Mouse (Mus musculus) spleen, adult 2 months (tissue): ENCODE measurements around the gene Capn12. TPM values are rescaled to one million over a fixed set of nuclear protein-coding genes. Genes with fewer than 3 reads are reported as not detected.
"Not testable (repeated sequence)": the region's sequence is repeated elsewhere in the genome, so short reads cannot be mapped to it uniquely, and the experiment has no call there.

Experiments used
- DNase-seq, 2 experiments: peaks; one replicate each; pipeline versions ENCODE4 v3.0.0 to v3.0.0-alpha.2; 2012 to 2021; ENCODE audit warnings: low spot score in 2 of 2, low read depth in 1 of 2
- H3K27ac ChIP-seq: fragments of 200-500 bp; 2 replicates; pipeline ENCODE4 v1.5.1; 2012; ENCODE audit warnings: low read length, inconsistent platforms; ENCODE audit not compliant: insufficient read depth
- H3K27me3 ChIP-seq: fragments of 200-500 bp; 2 replicates; pipeline ENCODE4 v1.6.1; 2012; ENCODE audit warnings: mild to moderate bottlenecking, moderate library complexity, low read length, inconsistent platforms; ENCODE audit not compliant: control insufficient read depth, insufficient read depth
- H3K36me3 ChIP-seq: fragments of 200-500 bp; 2 replicates; pipeline ENCODE4 v1.6.1; 2012; ENCODE audit warnings: mild to moderate bottlenecking, low read length, inconsistent platforms; ENCODE audit not compliant: control insufficient read depth, insufficient read depth
- H3K4me1 ChIP-seq: fragments of 200-500 bp; 2 replicates; pipeline ENCODE4 v1.6.1; 2011; ENCODE audit warnings: inconsistent platforms; ENCODE audit not compliant: control insufficient read depth, insufficient read depth, insufficient read length
- H3K4me3 ChIP-seq: fragments of 200-500 bp; 2 replicates; pipeline ENCODE4 v1.5.1; 2011; ENCODE audit warnings: mild to moderate bottlenecking, inconsistent platforms; ENCODE audit not compliant: insufficient read depth, insufficient read length; ENCODE audit errors: extremely low read depth
- CTCF ChIP-seq: fragments of 200-500 bp; IDR thresholded peaks from 2 replicates; pipeline ENCODE4 v1.5.1; 2011; ENCODE audit warnings: mild to moderate bottlenecking, inconsistent platforms; ENCODE audit not compliant: insufficient read depth, insufficient read length, insufficient replicate concordance; ENCODE audit errors: extremely low read depth
- POLR2A ChIP-seq: fragments of 200-500 bp; IDR thresholded peaks from 2 replicates; pipeline ENCODE4 v1.6.1; 2011; ENCODE audit warnings: low read depth, low read length, inconsistent platforms
- WGBS: fragments of 180-500 bp; shearing (Covaris S2); methylation state at CpG from one replicate; pipeline ENCODE4 v1.1.7; 2018; 5-methylcytosine and 5-hydroxymethylcytosine counted together
- polyA plus RNA-seq: library from polyadenylated mRNA; depleted of rRNA; stranded (reverse); fragments of >200 nt; gene quantifications from 2 replicates; pipeline ENCODE4 v1.2.3, GENCODE M21; 2012

Gene Capn12
- polyA plus RNA-seq, 1 experiment = 0.13 TPM

- Histone ChIP-seq H3K36me3 (no peaks in the 10 kb centered on the region), H3K27ac (peak overlapping the region; percentile 88), H3K4me3 (peak overlapping the region; percentile 49; the same call in 1 of the 2 replicates), H3K4me1 (peaks cover 15% of the 10 kb centered on the region; the same call in 1 of the 2 replicates), H3K27me3 (no peaks in the 10 kb centered on the region)
- 25% methylated on average over 33 of the region's 33 CpGs for WGBS
- peak; percentile 85 to 92 for DNase-seq
- TF ChIP-seq POLR2A (peak; percentile 69), CTCF (no peak)
Measured at GRCm38 (mm10) chr7:28865481-28866300, 15.5 kb upstream of the Capn12 start.

GRCm38 (mm10) chr7:28866769-28867507 lies 14.3 kb upstream of the Capn12 start:
- Histone ChIP-seq H3K4me1 (peaks cover 15% of the 10 kb centered on the region; the same call in 1 of the 2 replicates), H3K27ac (peak overlapping the region; percentile 54; the same call in 1 of the 2 replicates), H3K27me3 (no peaks in the 10 kb centered on the region), H3K4me3 (no peak overlapping the region), H3K36me3 (no peaks in the 10 kb centered on the region)
- WGBS = 88% methylated on average over 28 of the region's 28 CpGs
- peak in 1 of 2 experiments; percentile 5 for DNase-seq
- no peak for TF ChIP-seq CTCF
- no peak for TF ChIP-seq POLR2A

GRCm38 (mm10) chr7:28867508-28868340 lies 13.5 kb upstream of the Capn12 start:
- H3K36me3 ChIP-seq, H3K27me3 ChIP-seq: not testable (repeated sequence)
- peak; percentile 54; the same call in 1 of the 2 replicates for TF ChIP-seq CTCF
- 19% methylated on average over 23 of the region's 23 CpGs for WGBS
- DNase-seq = peak; percentile 66 to 78
- H3K4me3 ChIP-seq = peak overlapping the region; percentile 52
- H3K27ac ChIP-seq = peak overlapping the region; percentile 54; the same call in 1 of the 2 replicates
- peaks cover 15% of the 10 kb centered on the region; the same call in 1 of the 2 replicates for H3K4me1 ChIP-seq

- Histone ChIP-seq H3K4me1 (peaks cover 12% of the 10 kb centered on the region; the same call in 1 of the 2 replicates), H3K36me3 (no peaks in the 10 kb centered on the region), H3K27ac (no peak overlapping the region), H3K27me3 (no peaks in the 10 kb centered on the region), H3K4me3 (no peak overlapping the region)
- WGBS = 88% methylated on average over 24 of the region's 24 CpGs
- no peak for TF ChIP-seq CTCF
- DNase-seq = no peak
Measured at GRCm38 (mm10) chr7:28870901-28871664, 10.1 kb upstream of the Capn12 start.

- no peaks in the 10 kb centered on the region for H3K4me1 ChIP-seq
- no peak overlapping the region for H3K4me3 ChIP-seq
- DNase-seq = no peak
- H3K36me3 ChIP-seq = no peaks in the 10 kb centered on the region
- no peaks in the 10 kb centered on the region for H3K27me3 ChIP-seq
- 77% methylated on average over 2 of the region's 2 CpGs for WGBS
- no peak overlapping the region for H3K27ac ChIP-seq
- TF ChIP-seq CTCF = no peak
- TF ChIP-seq POLR2A = no peak
Measured at GRCm38 (mm10) chr7:28874565-28874964, 6.7 kb upstream of the Capn12 start.

GRCm38 (mm10) chr7:28876099-28876498 lies 5.1 kb upstream of the Capn12 start:
- H3K4me1 ChIP-seq = no peaks in the 10 kb centered on the region
- no peaks in the 10 kb centered on the region for H3K36me3 ChIP-seq
- no peak overlapping the region for H3K4me3 ChIP-seq
- H3K27ac ChIP-seq = no peak overlapping the region
- TF ChIP-seq POLR2A (no peak), CTCF (no peak)
- no peak for DNase-seq
- no peaks in the 10 kb centered on the region for H3K27me3 ChIP-seq
- 91% methylated on average over 4 of the region's 4 CpGs for WGBS
